Mouse (Mus musculus): ENCODE measurements around the gene Wdfy3. TPM values are rescaled to one million over a fixed set of nuclear protein-coding genes. Genes with fewer than 3 reads are reported as not detected.

The Wdfy3 gene
- polyA plus RNA-seq, 1 experiment from 2014 or later, result 27.7 TPM

GRCm38 (mm10) chr5:101899981-101900380 is 169.7 kb downstream of the Wdfy3 start:
- no peaks in the 10 kb centered on the region for H3K27me3 ChIP-seq (ENCODE audit: control insufficient read depth, insufficient read depth, low read length)
- no peaks in the 10 kb centered on the region for H3K4me1 ChIP-seq (ENCODE audit: control insufficient read depth, insufficient read depth, low read length)
- no peak for ATAC-seq (ENCODE audit: low FRiP score, low TSS enrichment)
- H3K4me3 ChIP-seq (ENCODE audit: low read length), result no peak overlapping the region
- no peak overlapping the region for H3K9ac ChIP-seq (ENCODE audit: low read depth, low read length)
- no peaks in the 10 kb centered on the region for H3K9me3 ChIP-seq (ENCODE audit: control insufficient read depth, low read length)
- WGBS, result 94% methylated on average over 15 of the region's 15 CpGs
- no peak overlapping the region for H3K4me2 ChIP-seq (replicated peaks; ENCODE audit: low read depth, low read length)
- H3K27ac ChIP-seq (ENCODE audit: low read depth, low read length), result no peak overlapping the region
- peaks cover 91% of the 10 kb centered on the region for H3K36me3 ChIP-seq (ENCODE audit: control insufficient read depth, insufficient read depth, low read length)

GRCm38 (mm10) chr5:101896784-101897183 is 172.9 kb downstream of the Wdfy3 start:
- peaks cover 89% of the 10 kb centered on the region for H3K36me3 ChIP-seq (ENCODE audit: control insufficient read depth, insufficient read depth, low read length)
- H3K4me2 ChIP-seq (replicated peaks; ENCODE audit: low read depth, low read length), result no peak overlapping the region
- no peaks in the 10 kb centered on the region for H3K9me3 ChIP-seq (ENCODE audit: control insufficient read depth, low read length)
- ATAC-seq (ENCODE audit: low FRiP score, low TSS enrichment), result no peak
- no peak overlapping the region for H3K4me3 ChIP-seq (ENCODE audit: low read length)
- no peak overlapping the region for H3K27ac ChIP-seq (ENCODE audit: low read depth, low read length)
- WGBS, result 95% methylated on average over 11 of the region's 11 CpGs
- H3K4me1 ChIP-seq (ENCODE audit: control insufficient read depth, insufficient read depth, low read length), result no peaks in the 10 kb centered on the region
- no peaks in the 10 kb centered on the region for H3K27me3 ChIP-seq (ENCODE audit: control insufficient read depth, insufficient read depth, low read length)
- no peak overlapping the region for H3K9ac ChIP-seq (ENCODE audit: low read depth, low read length)

- Histone ChIP-seq H3K4me3 (ENCODE audit: low read length) (no peak overlapping the region), H3K4me2 (replicated peaks; ENCODE audit: low read depth, low read length) (no peak overlapping the region), H3K36me3 (ENCODE audit: control insufficient read depth, insufficient read depth, low read length) (peaks cover 88% of the 10 kb centered on the region), H3K9me3 (ENCODE audit: control insufficient read depth, low read length) (no peaks in the 10 kb centered on the region), H3K4me1 (ENCODE audit: control insufficient read depth, insufficient read depth, low read length) (no peaks in the 10 kb centered on the region), H3K9ac (ENCODE audit: low read depth, low read length) (peak overlapping the region; percentile 7; the same call in 1 of the 2 replicates), H3K27me3 (ENCODE audit: control insufficient read depth, insufficient read depth, low read length) (no peaks in the 10 kb centered on the region), H3K27ac (ENCODE audit: low read depth, low read length) (no peak overlapping the region)
- 85% methylated on average over 18 of the region's 18 CpGs for WGBS
- no peak for ATAC-seq (ENCODE audit: low FRiP score, low TSS enrichment)
Observed at GRCm38 (mm10) chr5:101895717-101896645, 173.7 kb downstream of the Wdfy3 start.

GRCm38 (mm10) chr5:101895119-101895518 is 174.6 kb downstream of the Wdfy3 start:
- H3K4me1 ChIP-seq (ENCODE audit: control insufficient read depth, insufficient read depth, low read length), result no peaks in the 10 kb centered on the region
- no peak overlapping the region for H3K27ac ChIP-seq (ENCODE audit: low read depth, low read length)
- no peak for ATAC-seq (ENCODE audit: low FRiP score, low TSS enrichment)
- WGBS, result 71% methylated on average over 11 of the region's 11 CpGs
- no peaks in the 10 kb centered on the region for H3K9me3 ChIP-seq (ENCODE audit: control insufficient read depth, low read length)
- peaks cover 88% of the 10 kb centered on the region for H3K36me3 ChIP-seq (ENCODE audit: control insufficient read depth, insufficient read depth, low read length)
- H3K4me3 ChIP-seq (ENCODE audit: low read length), result no peak overlapping the region
- no peak overlapping the region for H3K9ac ChIP-seq (ENCODE audit: low read depth, low read length)
- no peaks in the 10 kb centered on the region for H3K27me3 ChIP-seq (ENCODE audit: control insufficient read depth, insufficient read depth, low read length)
- no peak overlapping the region for H3K4me2 ChIP-seq (replicated peaks; ENCODE audit: low read depth, low read length)

GRCm38 (mm10) chr5:101893820-101894515 is 175.8 kb downstream of the Wdfy3 start:
- no peaks in the 10 kb centered on the region for H3K4me1 ChIP-seq (ENCODE audit: control insufficient read depth, insufficient read depth, low read length)

GRCm38 (mm10) chr5:101891694-101892416 is 177.9 kb downstream of the Wdfy3 start:
- 89% methylated on average over 6 of the region's 6 CpGs for WGBS
- Histone ChIP-seq H3K27me3 (ENCODE audit: control insufficient read depth, insufficient read depth, low read length) (no peaks in the 10 kb centered on the region), H3K4me1 (ENCODE audit: control insufficient read depth, insufficient read depth, low read length) (no peaks in the 10 kb centered on the region), H3K4me3 (ENCODE audit: low read length) (no peak overlapping the region), H3K27ac (ENCODE audit: low read depth, low read length) (no peak overlapping the region), H3K4me2 (replicated peaks; ENCODE audit: low read depth, low read length) (no peak overlapping the region), H3K9me3 (ENCODE audit: control insufficient read depth, low read length) (no peaks in the 10 kb centered on the region), H3K9ac (ENCODE audit: low read depth, low read length) (no peak overlapping the region), H3K36me3 (ENCODE audit: control insufficient read depth, insufficient read depth, low read length) (peaks cover 96% of the 10 kb centered on the region)
- ATAC-seq (ENCODE audit: low FRiP score, low TSS enrichment), result no peak

More at GRCm38 (mm10) chr5:101893820-101894515, 175.8 kb downstream of the Wdfy3 start:
- H3K9ac ChIP-seq (ENCODE audit: low read depth, low read length), result no peak overlapping the region
- H3K4me3 ChIP-seq (ENCODE audit: low read length), result no peak overlapping the region
- H3K27me3 ChIP-seq (ENCODE audit: control insufficient read depth, insufficient read depth, low read length), result no peaks in the 10 kb centered on the region
- peaks cover 90% of the 10 kb centered on the region for H3K36me3 ChIP-seq (ENCODE audit: control insufficient read depth, insufficient read depth, low read length)
- WGBS, result 70% methylated on average over 13 of the region's 13 CpGs
- H3K9me3 ChIP-seq (ENCODE audit: control insufficient read depth, low read length), result no peaks in the 10 kb centered on the region
- no peak overlapping the region for H3K4me2 ChIP-seq (replicated peaks; ENCODE audit: low read depth, low read length)
- ATAC-seq (ENCODE audit: low FRiP score, low TSS enrichment), result no peak
- H3K27ac ChIP-seq (ENCODE audit: low read depth, low read length), result no peak overlapping the region

- H3K9me3 ChIP-seq (ENCODE audit: control insufficient read depth, low read length), result no peaks in the 10 kb centered on the region
- no peak for ATAC-seq (ENCODE audit: low FRiP score, low TSS enrichment)
- H3K9ac ChIP-seq (ENCODE audit: low read depth, low read length), result no peak overlapping the region
- no peak overlapping the region for H3K4me3 ChIP-seq (ENCODE audit: low read length)
- no peaks in the 10 kb centered on the region for H3K4me1 ChIP-seq (ENCODE audit: control insufficient read depth, insufficient read depth, low read length)
- H3K36me3 ChIP-seq (ENCODE audit: control insufficient read depth, insufficient read depth, low read length), result peaks cover 95% of the 10 kb centered on the region
- no peak overlapping the region for H3K27ac ChIP-seq (ENCODE audit: low read depth, low read length)
- no peak overlapping the region for H3K4me2 ChIP-seq (replicated peaks; ENCODE audit: low read depth, low read length)
- no peaks in the 10 kb centered on the region for H3K27me3 ChIP-seq (ENCODE audit: control insufficient read depth, insufficient read depth, low read length)
- WGBS, result 89% methylated on average over 19 of the region's 19 CpGs
Observed at GRCm38 (mm10) chr5:101887989-101888388, 181.7 kb downstream of the Wdfy3 start.

GRCm38 (mm10) chr5:101885039-101885438 is 184.7 kb downstream of the Wdfy3 start:
- H3K27me3 ChIP-seq (ENCODE audit: control insufficient read depth, insufficient read depth, low read length), result no peaks in the 10 kb centered on the region
- H3K27ac ChIP-seq (ENCODE audit: low read depth, low read length), result no peak overlapping the region
- no peak for ATAC-seq (ENCODE audit: low FRiP score, low TSS enrichment)
- no peak overlapping the region for H3K9ac ChIP-seq (ENCODE audit: low read depth, low read length)
- H3K36me3 ChIP-seq (ENCODE audit: control insufficient read depth, insufficient read depth, low read length), result peaks cover 95% of the 10 kb centered on the region
- peaks cover 8% of the 10 kb centered on the region for H3K4me1 ChIP-seq (ENCODE audit: control insufficient read depth, insufficient read depth, low read length)
- no peak overlapping the region for H3K4me3 ChIP-seq (ENCODE audit: low read length)
- H3K4me2 ChIP-seq (replicated peaks; ENCODE audit: low read depth, low read length), result no peak overlapping the region
- no peaks in the 10 kb centered on the region for H3K9me3 ChIP-seq (ENCODE audit: control insufficient read depth, low read length)
- WGBS, result 92% methylated on average over 12 of the region's 12 CpGs

Measured in kidney, embryonic 14.5 days (tissue).